Mouse (Mus musculus): ENCODE measurements around the gene Kiss1. TPM values are rescaled to one million over a fixed set of nuclear protein-coding genes. Genes with fewer than 3 reads are reported as not detected.
A peak's percentile ranks its signal among the peaks of the same experiment; 100 is the strongest.
"Not testable (repeated sequence)": the region's sequence is repeated elsewhere in the genome, so short reads cannot be mapped to it uniquely, and the experiment has no call there.

Kiss1 gene
- polyA plus RNA-seq, 1 experiment from 2014 or later: not detected

- Histone ChIP-seq H3K9me3 (no peaks in the 10 kb centered on the region), H3K4me3 (replicated peaks) (no peak overlapping the region), H3K27ac (no peak overlapping the region), H3K9ac (replicated peaks) (no peak overlapping the region), H3K27me3 (peaks cover 4% of the 10 kb centered on the region; the same call in 1 of the 2 replicates), H3K4me1 (replicated peaks) (peaks cover 11% of the 10 kb centered on the region; the same call in 1 of the 2 replicates), H3K36me3 (no peaks in the 10 kb centered on the region), H3K4me2 (replicated peaks) (no peak overlapping the region)
- 59% methylated on average over 5 of the region's 5 CpGs for WGBS
- ATAC-seq: 0 out of 2 replicates have a peak, but pooled peaks have one; percentile 21
Measured at GRCm38 (mm10) chr1:133323333-133323732, 1.7 kb downstream of the Kiss1 start.

GRCm38 (mm10) chr1:133325951-133326350, 4.3 kb downstream of the Kiss1 start:
- H3K4me3 ChIP-seq (replicated peaks): no peak overlapping the region
- no peaks in the 10 kb centered on the region for H3K36me3 ChIP-seq
- no peaks in the 10 kb centered on the region for H3K9me3 ChIP-seq
- no peak for ATAC-seq
- H3K9ac ChIP-seq (replicated peaks): no peak overlapping the region
- H3K4me2 ChIP-seq (replicated peaks): no peak overlapping the region
- H3K4me1 ChIP-seq (replicated peaks): peaks cover 31% of the 10 kb centered on the region
- H3K27me3 ChIP-seq: peaks cover 20% of the 10 kb centered on the region; the same call in 1 of the 2 replicates
- H3K27ac ChIP-seq: no peak overlapping the region
- whole genome bisulfite sequencing: 91% methylated on average over 8 of the region's 8 CpGs

GRCm38 (mm10) chr1:133327094-133327493, 5.4 kb downstream of the Kiss1 start:
- WGBS: 65% methylated on average over 5 of the region's 5 CpGs
- H3K4me2 ChIP-seq (replicated peaks): no peak overlapping the region
- H3K9ac ChIP-seq (replicated peaks): no peak overlapping the region
- peaks cover 40% of the 10 kb centered on the region for H3K4me1 ChIP-seq (replicated peaks)
- H3K27ac ChIP-seq: no peak overlapping the region
- no peak for ATAC-seq
- H3K27me3 ChIP-seq: peaks cover 20% of the 10 kb centered on the region; the same call in 1 of the 2 replicates
- H3K4me3 ChIP-seq (replicated peaks): no peak overlapping the region
- no peaks in the 10 kb centered on the region for H3K9me3 ChIP-seq
- no peaks in the 10 kb centered on the region for H3K36me3 ChIP-seq

- peaks cover 37% of the 10 kb centered on the region for H3K4me1 ChIP-seq (replicated peaks)
- H3K4me2 ChIP-seq (replicated peaks): no peak overlapping the region
- no peak for ATAC-seq
- WGBS: 38% methylated on average over 6 of the region's 6 CpGs
- H3K36me3 ChIP-seq: no peaks in the 10 kb centered on the region
- no peak overlapping the region for H3K27ac ChIP-seq
- no peak overlapping the region for H3K4me3 ChIP-seq (replicated peaks)
- no peak overlapping the region for H3K9ac ChIP-seq (replicated peaks)
- H3K9me3 ChIP-seq: no peaks in the 10 kb centered on the region; the same call in 1 of the 2 replicates
- peaks cover 20% of the 10 kb centered on the region; the same call in 1 of the 2 replicates for H3K27me3 ChIP-seq
Measured at GRCm38 (mm10) chr1:133328299-133328795, 6.7 kb downstream of the Kiss1 start.

GRCm38 (mm10) chr1:133328896-133329637, 7.4 kb downstream of the Kiss1 start:
- peak; percentile 21; the same call in 1 of the 2 replicates for ATAC-seq
- no peak overlapping the region for H3K27ac ChIP-seq

GRCm38 (mm10) chr1:133329638-133329964, 7.9 kb downstream of the Kiss1 start:
- Histone ChIP-seq H3K4me3 (replicated peaks) (peak overlapping the region; percentile 33), H3K9ac (replicated peaks) (peak overlapping the region; percentile 63; the same call in 1 of the 2 replicates)

More at GRCm38 (mm10) chr1:133328896-133329637, 7.4 kb downstream of the Kiss1 start:
- Histone ChIP-seq H3K4me1 (replicated peaks) (peaks cover 34% of the 10 kb centered on the region), H3K4me3 (replicated peaks) (peak overlapping the region; percentile 33), H3K9me3 (no peaks in the 10 kb centered on the region; the same call in 1 of the 2 replicates), H3K4me2 (replicated peaks) (peak overlapping the region; percentile 60), H3K27me3 (peaks cover 20% of the 10 kb centered on the region; the same call in 1 of the 2 replicates), H3K9ac (replicated peaks) (peak overlapping the region; percentile 63; the same call in 1 of the 2 replicates), H3K36me3 (no peaks in the 10 kb centered on the region)
- 7% methylated on average over 34 of the region's 34 CpGs for WGBS

GRCm38 (mm10) chr1:133331142-133331541, 9.5 kb downstream of the Kiss1 start:
- peaks cover 16% of the 10 kb centered on the region; the same call in 1 of the 2 replicates for H3K27me3 ChIP-seq
- peaks cover 34% of the 10 kb centered on the region for H3K4me1 ChIP-seq (replicated peaks)
- no peaks in the 10 kb centered on the region for H3K36me3 ChIP-seq
- H3K9ac ChIP-seq (replicated peaks): no peak overlapping the region
- peak; percentile 86 for ATAC-seq
- no peaks in the 10 kb centered on the region; the same call in 1 of the 2 replicates for H3K9me3 ChIP-seq
- H3K27ac ChIP-seq: peak overlapping the region; percentile 65
- 27% methylated on average over 3 of the region's 3 CpGs for WGBS
- 0 out of 2 replicates have a peak overlapping the region, but pooled peaks have one; percentile 7 for H3K4me2 ChIP-seq (replicated peaks)
- no peak overlapping the region for H3K4me3 ChIP-seq (replicated peaks)

More at GRCm38 (mm10) chr1:133329638-133329964, 7.9 kb downstream of the Kiss1 start:
- Histone ChIP-seq H3K4me2 (replicated peaks) (peak overlapping the region; percentile 60), H3K27me3 (peaks cover 20% of the 10 kb centered on the region; the same call in 1 of the 2 replicates), H3K4me1 (replicated peaks) (peaks cover 34% of the 10 kb centered on the region), H3K27ac (no peak overlapping the region), H3K36me3 (no peaks in the 10 kb centered on the region), H3K9me3 (no peaks in the 10 kb centered on the region; the same call in 1 of the 2 replicates)
- no peak for ATAC-seq
- 21% methylated on average over 7 of the region's 7 CpGs for WGBS

GRCm38 (mm10) chr1:133332656-133333430, 11.2 kb downstream of the Kiss1 start:
- H3K27ac ChIP-seq: no peak overlapping the region
- no peaks in the 10 kb centered on the region for H3K36me3 ChIP-seq
- no peak overlapping the region for H3K4me3 ChIP-seq (replicated peaks)
- WGBS: 91% methylated on average over 11 of the region's 11 CpGs
- no peak overlapping the region for H3K9ac ChIP-seq (replicated peaks)
- no peak for ATAC-seq
- no peak overlapping the region for H3K4me2 ChIP-seq (replicated peaks)
- peaks cover 34% of the 10 kb centered on the region for H3K4me1 ChIP-seq (replicated peaks)
- H3K9me3 ChIP-seq: no peaks in the 10 kb centered on the region; the same call in 1 of the 2 replicates
- H3K27me3 ChIP-seq: peaks cover 16% of the 10 kb centered on the region; the same call in 1 of the 2 replicates

GRCm38 (mm10) chr1:133333937-133334336, 12.3 kb downstream of the Kiss1 start:
- Histone ChIP-seq H3K9ac (replicated peaks) (no peak overlapping the region), H3K27me3 (peaks cover 14% of the 10 kb centered on the region; the same call in 1 of the 2 replicates), H3K36me3 (no peaks in the 10 kb centered on the region), H3K4me3 (replicated peaks) (no peak overlapping the region), H3K4me2 (replicated peaks) (no peak overlapping the region), H3K9me3 (no peaks in the 10 kb centered on the region; the same call in 1 of the 2 replicates), H3K27ac (no peak overlapping the region), H3K4me1 (replicated peaks) (peaks cover 24% of the 10 kb centered on the region)
- no peak for ATAC-seq
- WGBS: 34% methylated on average over 6 of the region's 6 CpGs

- H3K27me3 ChIP-seq; H3K4me2 ChIP-seq (replicated peaks); H3K9ac ChIP-seq (replicated peaks); H3K27ac ChIP-seq; H3K9me3 ChIP-seq; H3K4me3 ChIP-seq (replicated peaks); H3K36me3 ChIP-seq; H3K4me1 ChIP-seq (replicated peaks); ATAC-seq: not testable (repeated sequence)
- WGBS: 55% methylated on average over 1 of the region's 1 CpGs
Measured at GRCm38 (mm10) chr1:133340403-133340802, 18.7 kb downstream of the Kiss1 start.

- Histone ChIP-seq H3K4me1 (replicated peaks) (no peaks in the 10 kb centered on the region), H3K4me2 (replicated peaks) (no peak overlapping the region), H3K27me3 (no peaks in the 10 kb centered on the region), H3K27ac (no peak overlapping the region), H3K9ac (replicated peaks) (no peak overlapping the region), H3K4me3 (replicated peaks) (no peak overlapping the region), H3K36me3 (no peaks in the 10 kb centered on the region), H3K9me3 (no peaks in the 10 kb centered on the region)
- 94% methylated on average over 2 of the region's 2 CpGs for WGBS
- no peak for ATAC-seq
Measured at GRCm38 (mm10) chr1:133344357-133344756, 22.7 kb downstream of the Kiss1 start.
